Mouse (Mus musculus): Measurements from ENCODE around the gene Cygb. TPM values are rescaled to one million over a fixed set of nuclear protein-coding genes. Genes with fewer than 3 reads are reported as not detected.

Gene Cygb
- polyA plus RNA-seq (2014; fragmentation: Illumina TruSeq; extraction: RNeasy Lipid Tissue Mini Kit (QIAGEN cat#74804); ENCODE audit: low read depth, low replicate concordance) = 1.9 TPM

GRCm38 (mm10) chr11:116654255-116654821 lies at the start of gene Cygb:
Gene Cygb, minus strand, starts transcription at chr11:116654313.

GRCm38 (mm10) chr11:116653234-116653633 lies 879 bp downstream of the Cygb start, which contains the start of gene Prcd:
Gene Prcd, plus strand, starts transcription at chr11:116653534.

DNA sequence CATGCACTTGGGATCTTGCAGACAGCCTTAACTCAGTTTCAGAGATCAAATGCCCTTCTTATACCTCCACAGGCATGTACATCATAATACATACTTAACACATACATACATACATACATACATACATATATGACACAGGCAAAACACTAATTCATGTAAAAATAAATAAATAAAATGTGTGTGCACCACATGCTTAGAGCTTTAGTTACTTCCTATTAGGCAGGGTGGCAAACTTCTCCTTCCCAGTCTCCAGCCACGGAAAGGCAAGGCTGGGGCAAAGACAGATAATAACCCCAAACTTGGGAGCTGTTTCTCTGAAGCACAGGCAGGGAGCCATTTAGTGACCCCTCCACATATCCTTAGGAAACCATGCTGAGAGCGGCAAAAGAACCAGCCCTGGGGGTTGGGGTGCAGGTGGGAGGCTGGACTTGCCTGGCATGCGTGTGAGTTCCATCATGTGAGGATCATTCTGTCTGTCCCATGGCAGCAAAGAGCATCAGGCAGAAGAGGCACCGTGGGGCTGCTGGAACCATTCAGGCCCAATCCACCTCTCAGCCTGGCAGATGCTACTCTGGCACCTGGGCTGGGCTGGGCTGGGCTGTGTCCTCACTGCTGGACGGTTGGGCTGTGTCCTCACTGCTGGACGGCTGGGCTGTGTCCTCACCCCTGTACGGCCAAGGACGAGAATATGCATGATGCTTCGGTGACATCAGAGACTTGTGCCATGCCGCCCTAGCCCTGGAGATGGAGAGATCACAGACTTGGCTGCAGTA lies 27.6 kb downstream of the Cygb start, which contains the start of gene Rhbdf2:
Gene Rhbdf2 (minus strand): TSS at position 721 of the 773 bp plus-strand sequence.

Other genes starting within 250 kb of the Cygb start
- gene Rnf157, start 241.3 kb downstream of the Cygb start, polyA plus RNA-seq (2014; fragmentation: Illumina TruSeq; extraction: RNeasy Lipid Tissue Mini Kit (QIAGEN cat#74804); ENCODE audit: low read depth, low replicate concordance) = 0.82 TPM
- 8.3 TPM for gene Ubald2, start 220.2 kb downstream of the Cygb start, polyA plus RNA-seq (2014; fragmentation: Illumina TruSeq; extraction: RNeasy Lipid Tissue Mini Kit (QIAGEN cat#74804); ENCODE audit: low read depth, low replicate concordance)
- gene Qrich2, start 188.1 kb downstream of the Cygb start, polyA plus RNA-seq (2014; fragmentation: Illumina TruSeq; extraction: RNeasy Lipid Tissue Mini Kit (QIAGEN cat#74804); ENCODE audit: low read depth, low replicate concordance) = not detected
- 31.6 TPM for gene Prpsap1, start 160.1 kb downstream of the Cygb start, polyA plus RNA-seq (2014; fragmentation: Illumina TruSeq; extraction: RNeasy Lipid Tissue Mini Kit (QIAGEN cat#74804); ENCODE audit: low read depth, low replicate concordance)
- gene Sphk1, start 123.4 kb downstream of the Cygb start, polyA plus RNA-seq (2014; fragmentation: Illumina TruSeq; extraction: RNeasy Lipid Tissue Mini Kit (QIAGEN cat#74804); ENCODE audit: low read depth, low replicate concordance) = not detected
- gene Ube2o, start 72.9 kb downstream of the Cygb start, polyA plus RNA-seq (2014; fragmentation: Illumina TruSeq; extraction: RNeasy Lipid Tissue Mini Kit (QIAGEN cat#74804); ENCODE audit: low read depth, low replicate concordance) = 3.7 TPM
- not detected for gene Aanat, start 67.9 kb downstream of the Cygb start, polyA plus RNA-seq (2014; fragmentation: Illumina TruSeq; extraction: RNeasy Lipid Tissue Mini Kit (QIAGEN cat#74804); ENCODE audit: low read depth, low replicate concordance)
- not detected for gene Rhbdf2, start 27.3 kb downstream of the Cygb start, polyA plus RNA-seq (2014; fragmentation: Illumina TruSeq; extraction: RNeasy Lipid Tissue Mini Kit (QIAGEN cat#74804); ENCODE audit: low read depth, low replicate concordance)
- gene Prcd, start 779 bp downstream of the Cygb start, polyA plus RNA-seq (2014; fragmentation: Illumina TruSeq; extraction: RNeasy Lipid Tissue Mini Kit (QIAGEN cat#74804); ENCODE audit: low read depth, low replicate concordance) = 1.9 TPM
- gene St6galnac1, start 121.2 kb upstream of the Cygb start, polyA plus RNA-seq (2014; fragmentation: Illumina TruSeq; extraction: RNeasy Lipid Tissue Mini Kit (QIAGEN cat#74804); ENCODE audit: low read depth, low replicate concordance) = 0.23 TPM
- gene Mxra7, start 173.7 kb upstream of the Cygb start, polyA plus RNA-seq (2014; fragmentation: Illumina TruSeq; extraction: RNeasy Lipid Tissue Mini Kit (QIAGEN cat#74804); ENCODE audit: low read depth, low replicate concordance) = 28.5 TPM
- 63.3 TPM for gene Mettl23, start 189.0 kb upstream of the Cygb start, polyA plus RNA-seq (2014; fragmentation: Illumina TruSeq; extraction: RNeasy Lipid Tissue Mini Kit (QIAGEN cat#74804); ENCODE audit: low read depth, low replicate concordance)
- gene Jmjd6, start 189.1 kb upstream of the Cygb start, polyA plus RNA-seq (2014; fragmentation: Illumina TruSeq; extraction: RNeasy Lipid Tissue Mini Kit (QIAGEN cat#74804); ENCODE audit: low read depth, low replicate concordance) = 9.3 TPM
- 21.5 TPM for gene Mfsd11, start 198.1 kb upstream of the Cygb start, polyA plus RNA-seq (2014; fragmentation: Illumina TruSeq; extraction: RNeasy Lipid Tissue Mini Kit (QIAGEN cat#74804); ENCODE audit: low read depth, low replicate concordance)
- 468 TPM for gene Srsf2, start 198.8 kb upstream of the Cygb start, polyA plus RNA-seq (2014; fragmentation: Illumina TruSeq; extraction: RNeasy Lipid Tissue Mini Kit (QIAGEN cat#74804); ENCODE audit: low read depth, low replicate concordance)